Mouse (Mus musculus) embryonic fibroblast, embryonic 13.5 days (primary cell): Measurements from ENCODE around the gene Tmem229b. TPM values are rescaled to one million over a fixed set of nuclear protein-coding genes. Genes with fewer than 3 reads are reported as not detected.

Source experiments
- H3K27ac ChIP-seq: 2 replicates; pipeline ENCODE4 v1.5.1; 2012; ENCODE audit warnings: low read length, control low read depth, inconsistent platforms; ENCODE audit not compliant: insufficient read depth
- H3K4me1 ChIP-seq: 2 replicates; pipeline ENCODE4 v1.6.1; 2011; ENCODE audit warnings: low read length; ENCODE audit not compliant: control insufficient read depth, insufficient read depth
- H3K4me3 ChIP-seq: 2 replicates; pipeline ENCODE4 v1.5.1; 2011; ENCODE audit warnings: mild to moderate bottlenecking, control low read depth, low read length; ENCODE audit not compliant: insufficient read depth
- CTCF ChIP-seq: IDR thresholded peaks from 2 replicates; pipeline ENCODE4 v1.5.1; 2011; ENCODE audit warnings: mild to moderate bottlenecking, control low read depth, low read length, moderate library complexity, borderline replicate concordance; ENCODE audit not compliant: insufficient read depth
- POLR2A ChIP-seq: IDR thresholded peaks from 2 replicates; pipeline ENCODE4 v1.6.1; 2011; ENCODE audit warnings: low read depth, mild to moderate bottlenecking, control low read depth, low read length, moderate library complexity
- polyA plus RNA-seq: library from polyadenylated mRNA; stranded (reverse); fragments of >200 nt; gene quantifications from 2 replicates; pipeline ENCODE4 v1.2.4, GENCODE M21; 2011; ENCODE audit warnings: low read depth; ENCODE audit not compliant: missing spikeins, insufficient read length

The Tmem229b gene
- 1.7 and 3.5 TPM in 2 replicates for polyA plus RNA-seq

DNA sequence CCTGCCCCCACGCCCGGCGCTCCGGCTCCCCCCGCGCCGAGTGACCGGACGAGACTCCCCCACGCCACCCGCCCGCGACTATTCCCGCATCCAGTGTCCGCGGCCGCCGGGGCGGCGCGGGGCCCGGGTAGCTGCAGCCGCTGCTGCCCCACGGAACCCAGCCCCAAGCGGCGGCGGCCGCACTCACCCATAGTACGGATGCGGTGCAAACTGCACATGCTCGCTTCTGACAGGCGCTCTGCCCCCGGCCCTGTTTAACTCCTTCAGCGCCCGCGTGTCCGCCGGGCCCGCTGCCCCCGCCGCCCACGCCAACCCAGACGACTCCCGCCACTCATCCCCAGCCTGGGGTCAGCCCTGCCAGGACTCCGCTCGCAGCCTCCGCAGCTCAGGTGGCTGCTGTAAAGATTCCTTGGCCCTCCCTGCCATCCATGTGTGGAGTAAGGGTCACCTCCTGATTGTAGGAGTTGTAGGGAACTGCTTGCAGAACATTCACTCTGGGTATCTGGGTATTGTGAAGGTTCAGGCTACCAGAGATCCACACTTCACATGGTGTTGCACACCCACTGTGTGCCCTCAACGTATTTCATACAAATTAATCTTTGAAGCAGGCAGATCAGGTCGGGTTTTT is at the start of gene Tmem229b:
Tmem229b (minus strand) TSS at position 502 of the 628 bp plus-strand sequence.
- Histone ChIP-seq H3K4me3 (peak within 1 kb of the TSS; percentile 58), H3K27ac (no peak within 1 kb of the TSS), H3K4me1 (no peaks in the 10 kb centered on the region)
- TF ChIP-seq POLR2A (no peak), CTCF (no peak)

GRCm38 (mm10) chr12:79055276-79055675 is 47.8 kb upstream of the Tmem229b start:
- H3K27ac ChIP-seq, result no peak overlapping the region
- TF ChIP-seq POLR2A, result no peak
- no peak for TF ChIP-seq CTCF
- no peak overlapping the region for H3K4me3 ChIP-seq
- no peaks in the 10 kb centered on the region for H3K4me1 ChIP-seq

GRCm38 (mm10) chr12:79052073-79052472 is 44.6 kb upstream of the Tmem229b start:
- H3K27ac ChIP-seq, result no peak overlapping the region
- H3K4me1 ChIP-seq, result no peaks in the 10 kb centered on the region
- TF ChIP-seq CTCF, result no peak
- TF ChIP-seq POLR2A, result no peak

GRCm38 (mm10) chr12:79050545-79051212 is 43.3 kb upstream of the Tmem229b start:
- Histone ChIP-seq H3K27ac (no peak overlapping the region), H3K4me1 (no peaks in the 10 kb centered on the region), H3K4me3 (no peak overlapping the region)
- TF ChIP-seq POLR2A (no peak), CTCF (no peak)

More at GRCm38 (mm10) chr12:79052073-79052472, 44.6 kb upstream of the Tmem229b start:
- H3K4me3 ChIP-seq, result no peak overlapping the region

DNA sequence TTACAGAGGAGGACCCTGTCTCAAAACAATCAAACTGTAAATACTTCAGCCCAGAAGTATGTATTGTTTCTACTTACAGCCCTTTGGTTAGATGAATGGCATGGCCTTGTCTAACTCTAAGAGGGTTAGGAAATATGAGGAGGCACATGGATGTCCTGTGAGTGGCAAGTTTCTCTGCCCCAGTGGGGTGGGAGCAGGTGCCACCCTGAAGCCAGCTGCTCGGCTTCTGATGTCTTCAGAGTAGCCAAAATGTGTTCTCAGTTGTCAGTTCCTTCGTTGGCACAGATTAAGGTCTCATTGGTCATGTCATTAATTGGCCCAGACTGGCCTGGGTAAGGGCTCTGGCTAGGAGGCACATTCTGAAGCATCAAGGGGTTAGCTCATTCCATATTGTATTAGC is 42.4 kb upstream of the Tmem229b start:
- H3K4me1 ChIP-seq, result no peaks in the 10 kb centered on the region
- TF ChIP-seq CTCF, result no peak
- TF ChIP-seq POLR2A, result no peak
- H3K27ac ChIP-seq, result no peak overlapping the region
- H3K4me3 ChIP-seq, result no peak overlapping the region

DNA sequence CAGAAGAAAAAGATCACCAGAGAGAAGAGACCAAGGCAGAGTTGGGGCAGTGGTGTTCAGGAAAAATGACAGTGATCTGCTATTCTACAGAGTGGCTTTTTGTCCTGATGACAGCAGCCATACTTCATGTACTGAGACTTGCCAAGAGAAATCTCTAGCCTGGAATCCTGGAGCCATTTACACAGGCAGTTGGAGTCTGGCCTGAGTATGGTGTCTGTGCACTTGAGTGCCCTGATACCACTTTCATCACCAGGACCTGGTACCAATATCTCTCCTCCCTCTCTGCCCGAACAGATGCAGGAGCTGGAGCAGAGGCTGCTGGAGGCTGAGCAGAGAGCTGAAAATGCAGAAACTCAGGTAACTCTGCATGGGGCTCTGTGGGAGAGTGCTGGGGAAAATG is 41.5 kb upstream of the Tmem229b start:
- TF ChIP-seq POLR2A, result no peak
- TF ChIP-seq CTCF, result no peak
- H3K4me1 ChIP-seq, result no peaks in the 10 kb centered on the region
- H3K4me3 ChIP-seq, result no peak overlapping the region
- H3K27ac ChIP-seq, result no peak overlapping the region

GRCm38 (mm10) chr12:79047203-79047602 is 39.8 kb upstream of the Tmem229b start:
- no peaks in the 10 kb centered on the region for H3K4me1 ChIP-seq
- no peak overlapping the region for H3K4me3 ChIP-seq
- no peak for TF ChIP-seq POLR2A
- TF ChIP-seq CTCF, result no peak
- no peak overlapping the region for H3K27ac ChIP-seq

GRCm38 (mm10) chr12:79046171-79046570 is 38.7 kb upstream of the Tmem229b start:
- TF ChIP-seq POLR2A, result no peak
- no peak for TF ChIP-seq CTCF
- Histone ChIP-seq H3K4me3 (no peak overlapping the region), H3K4me1 (no peaks in the 10 kb centered on the region), H3K27ac (no peak overlapping the region)

- no peak overlapping the region for H3K27ac ChIP-seq
Measured at GRCm38 (mm10) chr12:79044668-79045067, 37.2 kb upstream of the Tmem229b start.

GRCm38 (mm10) chr12:79041436-79041835 is 34.0 kb upstream of the Tmem229b start:
- TF ChIP-seq POLR2A, result no peak
- Histone ChIP-seq H3K27ac (no peak overlapping the region), H3K4me1 (no peaks in the 10 kb centered on the region), H3K4me3 (no peak overlapping the region)

More at GRCm38 (mm10) chr12:79044668-79045067, 37.2 kb upstream of the Tmem229b start:
- H3K4me1 ChIP-seq, result no peaks in the 10 kb centered on the region
- no peak for TF ChIP-seq CTCF
- TF ChIP-seq POLR2A, result no peak
- no peak overlapping the region for H3K4me3 ChIP-seq
